Mouse (Mus musculus): ENCODE measurements at regions not wholly inside any gene's neighbourhood (a gene's known extent, or its start where the extent isn't known, plus 50 kb on each side); places are given as distances from the start of the nearest gene placed in this dataset.
A peak's percentile ranks its signal among the peaks of the same experiment; 100 is the strongest.

GRCm38 (mm10) chr2:166251421-166251820 lies 96.0 kb upstream of the Sulf2 start:
- DNase-seq, result no peak
- H3K27me3 ChIP-seq (ENCODE audit: control insufficient read depth, insufficient read depth, low read length), result no peaks in the 10 kb centered on the region
- peaks cover 12% of the 10 kb centered on the region; the same call in 1 of the 2 replicates for H3K4me1 ChIP-seq (ENCODE audit: control insufficient read depth, insufficient read depth, low read length)
- no peak overlapping the region for H3K27ac ChIP-seq (replicated peaks; ENCODE audit: low read depth, low read length)
- H3K9me3 ChIP-seq (ENCODE audit: control insufficient read depth, low read length), result no peaks in the 10 kb centered on the region
- no peak overlapping the region for H3K9ac ChIP-seq (replicated peaks; ENCODE audit: low read length)
- H3K4me3 ChIP-seq (replicated peaks; ENCODE audit: low read depth, low read length), result no peak overlapping the region
- H3K4me2 ChIP-seq (ENCODE audit: low read length), result no peak overlapping the region
- no peak for ATAC-seq (ENCODE audit: low FRiP score, low TSS enrichment)
- WGBS, result 82% methylated on average over 5 of the region's 5 CpGs
- H3K36me3 ChIP-seq (ENCODE audit: control insufficient read depth, insufficient read depth, low read length), result no peaks in the 10 kb centered on the region

DNA sequence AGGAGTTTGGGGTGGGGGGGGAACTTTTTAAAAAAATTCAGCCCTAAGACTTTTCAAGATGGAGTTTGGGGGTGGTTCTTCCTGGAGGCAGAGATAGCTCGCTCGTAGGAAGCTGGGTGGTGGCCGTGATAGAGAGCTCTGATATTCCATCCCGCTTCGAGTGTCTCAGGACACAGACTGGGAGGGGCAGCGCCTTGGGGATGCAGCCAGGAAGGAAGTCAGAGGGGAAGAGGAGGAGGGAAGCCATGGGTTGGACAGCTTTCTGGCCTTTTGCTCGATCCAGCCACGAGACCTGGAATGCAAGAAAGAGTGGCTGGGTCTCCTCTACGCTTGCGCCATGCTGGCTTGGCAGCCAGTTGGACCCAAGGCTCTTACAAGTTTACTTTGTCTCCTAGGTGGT lies 95.1 kb upstream of the Sulf2 start:
- Histone ChIP-seq H3K9ac (replicated peaks; ENCODE audit: low read length) (no peak overlapping the region), H3K4me3 (replicated peaks; ENCODE audit: low read depth, low read length) (no peak overlapping the region), H3K4me1 (ENCODE audit: control insufficient read depth, insufficient read depth, low read length) (peaks cover 12% of the 10 kb centered on the region; the same call in 1 of the 2 replicates), H3K4me2 (ENCODE audit: low read length) (no peak overlapping the region), H3K9me3 (ENCODE audit: control insufficient read depth, low read length) (no peaks in the 10 kb centered on the region), H3K27me3 (ENCODE audit: control insufficient read depth, insufficient read depth, low read length) (no peaks in the 10 kb centered on the region), H3K27ac (replicated peaks; ENCODE audit: low read depth, low read length) (no peak overlapping the region), H3K36me3 (ENCODE audit: control insufficient read depth, insufficient read depth, low read length) (no peaks in the 10 kb centered on the region)
- WGBS, result 98% methylated on average over 10 of the region's 10 CpGs
- DNase-seq, result no peak
- ATAC-seq (ENCODE audit: low FRiP score, low TSS enrichment), result no peak

GRCm38 (mm10) chr2:166249338-166249950 lies 94.0 kb upstream of the Sulf2 start:
- H3K27me3 ChIP-seq (ENCODE audit: control insufficient read depth, insufficient read depth, low read length), result no peaks in the 10 kb centered on the region
- ATAC-seq (ENCODE audit: low FRiP score, low TSS enrichment), result no peak
- H3K4me3 ChIP-seq (replicated peaks; ENCODE audit: low read depth, low read length), result no peak overlapping the region
- H3K4me1 ChIP-seq (ENCODE audit: control insufficient read depth, insufficient read depth, low read length), result peaks cover 5% of the 10 kb centered on the region; the same call in 1 of the 2 replicates
- no peak overlapping the region for H3K9ac ChIP-seq (replicated peaks; ENCODE audit: low read length)
- peak; percentile 37 for DNase-seq
- no peak overlapping the region for H3K4me2 ChIP-seq (ENCODE audit: low read length)
- whole genome bisulfite sequencing, result 40% methylated on average over 7 of the region's 7 CpGs
- H3K27ac ChIP-seq (replicated peaks; ENCODE audit: low read depth, low read length), result peak overlapping the region; percentile 43; the same call in 1 of the 2 replicates
- no peaks in the 10 kb centered on the region for H3K9me3 ChIP-seq (ENCODE audit: control insufficient read depth, low read length)
- no peaks in the 10 kb centered on the region for H3K36me3 ChIP-seq (ENCODE audit: control insufficient read depth, insufficient read depth, low read length)

GRCm38 (mm10) chr2:166246401-166247189 lies 91.1 kb upstream of the Sulf2 start:
- Histone ChIP-seq H3K4me2 (ENCODE audit: low read length) (no peak overlapping the region), H3K27ac (replicated peaks; ENCODE audit: low read depth, low read length) (0 out of 2 replicates have a peak overlapping the region, but pooled peaks have one; percentile 26), H3K9me3 (ENCODE audit: control insufficient read depth, low read length) (no peaks in the 10 kb centered on the region), H3K4me1 (ENCODE audit: control insufficient read depth, insufficient read depth, low read length) (peaks cover 5% of the 10 kb centered on the region; the same call in 1 of the 2 replicates), H3K36me3 (ENCODE audit: control insufficient read depth, insufficient read depth, low read length) (no peaks in the 10 kb centered on the region), H3K9ac (replicated peaks; ENCODE audit: low read length) (no peak overlapping the region), H3K27me3 (ENCODE audit: control insufficient read depth, insufficient read depth, low read length) (no peaks in the 10 kb centered on the region), H3K4me3 (replicated peaks; ENCODE audit: low read depth, low read length) (no peak overlapping the region)
- no peak for ATAC-seq (ENCODE audit: low FRiP score, low TSS enrichment)
- WGBS, result 74% methylated on average over 17 of the region's 17 CpGs
- no peak for DNase-seq

GRCm38 (mm10) chr2:166245219-166245618 lies 89.8 kb upstream of the Sulf2 start:
- peaks cover 5% of the 10 kb centered on the region; the same call in 1 of the 2 replicates for H3K4me1 ChIP-seq (ENCODE audit: control insufficient read depth, insufficient read depth, low read length)
- no peak for DNase-seq
- no peak overlapping the region for H3K9ac ChIP-seq (replicated peaks; ENCODE audit: low read length)
- no peak overlapping the region for H3K4me2 ChIP-seq (ENCODE audit: low read length)
- H3K9me3 ChIP-seq (ENCODE audit: control insufficient read depth, low read length), result no peaks in the 10 kb centered on the region
- no peaks in the 10 kb centered on the region for H3K27me3 ChIP-seq (ENCODE audit: control insufficient read depth, insufficient read depth, low read length)
- H3K36me3 ChIP-seq (ENCODE audit: control insufficient read depth, insufficient read depth, low read length), result no peaks in the 10 kb centered on the region
- H3K4me3 ChIP-seq (replicated peaks; ENCODE audit: low read depth, low read length), result no peak overlapping the region
- no peak overlapping the region for H3K27ac ChIP-seq (replicated peaks; ENCODE audit: low read depth, low read length)
- no peak for ATAC-seq (ENCODE audit: low FRiP score, low TSS enrichment)
- 77% methylated on average over 8 of the region's 8 CpGs for WGBS

DNA sequence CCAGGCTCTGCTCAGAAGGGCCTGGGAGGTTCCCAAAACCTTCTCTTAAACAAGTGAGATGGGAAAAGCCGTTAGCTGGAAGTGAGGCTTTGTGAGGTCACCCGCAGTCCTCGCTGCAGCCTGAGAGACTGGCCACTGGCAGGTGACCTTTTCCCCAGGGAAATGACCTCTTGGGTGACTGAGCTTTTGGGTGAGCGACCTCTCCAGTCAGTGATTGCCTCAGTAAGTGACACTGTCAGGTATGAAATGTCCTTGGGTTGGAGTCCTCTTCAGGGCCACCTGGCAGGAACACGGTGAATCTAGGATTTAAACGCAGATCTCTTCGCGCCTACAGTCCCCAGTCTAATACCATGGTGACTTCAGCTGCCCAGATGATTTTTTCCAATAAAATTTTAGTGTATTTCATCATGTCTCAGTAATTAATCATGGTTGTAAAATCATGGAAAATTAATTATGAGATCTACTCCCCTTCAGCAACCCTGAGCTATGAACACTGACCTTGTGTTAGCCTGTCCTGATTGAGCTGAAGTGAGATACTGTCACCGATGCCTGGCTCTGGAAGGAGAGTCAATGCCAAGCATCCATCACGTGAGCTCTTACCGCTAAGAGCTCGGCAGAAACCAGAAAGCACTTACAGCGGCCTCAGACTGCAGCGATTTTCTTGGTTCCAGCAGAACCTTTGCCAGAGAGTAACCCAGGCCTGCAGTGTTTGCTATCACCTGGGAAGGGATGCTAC lies 87.5 kb upstream of the Sulf2 start:
- Histone ChIP-seq H3K4me3 (replicated peaks; ENCODE audit: low read depth, low read length) (no peak overlapping the region), H3K27ac (replicated peaks; ENCODE audit: low read depth, low read length) (no peak overlapping the region), H3K27me3 (ENCODE audit: control insufficient read depth, insufficient read depth, low read length) (no peaks in the 10 kb centered on the region), H3K4me1 (ENCODE audit: control insufficient read depth, insufficient read depth, low read length) (peaks cover 4% of the 10 kb centered on the region; the same call in 1 of the 2 replicates), H3K9ac (replicated peaks; ENCODE audit: low read length) (no peak overlapping the region), H3K36me3 (ENCODE audit: control insufficient read depth, insufficient read depth, low read length) (no peaks in the 10 kb centered on the region), H3K9me3 (ENCODE audit: control insufficient read depth, low read length) (no peaks in the 10 kb centered on the region), H3K4me2 (ENCODE audit: low read length) (no peak overlapping the region)
- ATAC-seq (ENCODE audit: low FRiP score, low TSS enrichment) (no peak), DNase-seq (no peak)
- 72% methylated on average over 14 of the region's 14 CpGs for WGBS

- Histone ChIP-seq H3K4me3 (replicated peaks; ENCODE audit: low read depth, low read length) (no peak overlapping the region), H3K27me3 (ENCODE audit: control insufficient read depth, insufficient read depth, low read length) (no peaks in the 10 kb centered on the region), H3K36me3 (ENCODE audit: control insufficient read depth, insufficient read depth, low read length) (no peaks in the 10 kb centered on the region), H3K27ac (replicated peaks; ENCODE audit: low read depth, low read length) (no peak overlapping the region), H3K4me1 (ENCODE audit: control insufficient read depth, insufficient read depth, low read length) (peaks cover 10% of the 10 kb centered on the region), H3K9ac (replicated peaks; ENCODE audit: low read length) (no peak overlapping the region), H3K9me3 (ENCODE audit: control insufficient read depth, low read length) (no peaks in the 10 kb centered on the region), H3K4me2 (ENCODE audit: low read length) (no peak overlapping the region)
- ATAC-seq (ENCODE audit: low FRiP score, low TSS enrichment) (no peak), DNase-seq (no peak)
- WGBS, result 100% methylated on average over 3 of the region's 3 CpGs
Observed at GRCm38 (mm10) chr2:166241310-166241709, 85.8 kb upstream of the Sulf2 start.

- Histone ChIP-seq H3K9me3 (ENCODE audit: control insufficient read depth, low read length) (no peaks in the 10 kb centered on the region), H3K4me2 (ENCODE audit: low read length) (no peak overlapping the region), H3K4me1 (ENCODE audit: control insufficient read depth, insufficient read depth, low read length) (peaks cover 10% of the 10 kb centered on the region), H3K27me3 (ENCODE audit: control insufficient read depth, insufficient read depth, low read length) (no peaks in the 10 kb centered on the region), H3K9ac (replicated peaks; ENCODE audit: low read length) (no peak overlapping the region), H3K36me3 (ENCODE audit: control insufficient read depth, insufficient read depth, low read length) (no peaks in the 10 kb centered on the region), H3K27ac (replicated peaks; ENCODE audit: low read depth, low read length) (no peak overlapping the region), H3K4me3 (replicated peaks; ENCODE audit: low read depth, low read length) (no peak overlapping the region)
- WGBS, result 95% methylated on average over 4 of the region's 4 CpGs
- DNase-seq, result no peak
- ATAC-seq (ENCODE audit: low FRiP score, low TSS enrichment), result no peak
Observed at GRCm38 (mm10) chr2:166240056-166240455, 84.6 kb upstream of the Sulf2 start.
